Mouse (Mus musculus): ENCODE measurements around the gene Pmfbp1. TPM values are rescaled to one million over a fixed set of nuclear protein-coding genes. Genes with fewer than 3 reads are reported as not detected.

Gene Pmfbp1
- polyA plus RNA-seq, 2 experiments = 0.20 to 0.23 TPM

- Histone ChIP-seq H3K27me3 (ENCODE audit: control insufficient read depth, insufficient read depth, low read length) (no peaks in the 10 kb centered on the region), H3K9me3 (ENCODE audit: control insufficient read depth, low read length) (no peaks in the 10 kb centered on the region), H3K4me1 (ENCODE audit: control insufficient read depth, insufficient read depth, low read length) (no peaks in the 10 kb centered on the region), H3K4me2 (replicated peaks; ENCODE audit: low read depth, low read length, severe bottlenecking) (no peak overlapping the region), H3K36me3 (ENCODE audit: control insufficient read depth, insufficient read depth, low read length) (peaks cover 99% of the 10 kb centered on the region), H3K27ac (replicated peaks; ENCODE audit: low read depth, low read length) (no peak overlapping the region), H3K9ac (ENCODE audit: low read depth, low read length, severe bottlenecking) (no peak overlapping the region), H3K4me3 (replicated peaks; ENCODE audit: low read length) (no peak overlapping the region)
- DNase-seq (ENCODE audit: low spot score) = no peak
- no peak for TF ChIP-seq POLR2A (IDR thresholded peaks at IDR 0.05; ENCODE audit: borderline replicate concordance, extremely low read depth, insufficient read depth, insufficient read length)
- WGBS = 52% methylated on average over 3 of the region's 3 CpGs
- no peak for ATAC-seq (ENCODE audit: low FRiP score, low read depth)
Observed at GRCm38 (mm10) chr8:109551663-109552062, 57.8 kb downstream of the Pmfbp1 start.

DNA sequence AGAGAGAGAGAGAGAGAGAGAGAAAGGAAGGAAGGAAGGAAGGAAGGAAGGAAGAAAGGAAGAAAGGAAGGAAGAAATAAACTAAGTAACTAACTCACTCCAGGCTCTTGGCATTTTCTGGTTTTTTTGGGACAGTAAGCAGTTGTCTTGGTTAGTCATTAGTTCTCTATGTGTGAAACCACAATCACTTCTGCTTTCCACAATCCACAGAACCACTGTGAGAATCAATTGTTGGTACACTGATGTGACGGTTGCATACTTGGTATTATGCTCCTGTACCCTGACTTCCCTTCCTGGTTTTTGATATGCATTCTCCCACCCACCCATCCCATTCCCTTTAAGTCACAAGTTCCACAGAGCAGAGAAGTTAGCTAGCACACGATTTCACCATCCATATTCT lies 70.1 kb downstream of the Pmfbp1 start:
- 83% methylated on average over 2 of the region's 2 CpGs for WGBS

DNA sequence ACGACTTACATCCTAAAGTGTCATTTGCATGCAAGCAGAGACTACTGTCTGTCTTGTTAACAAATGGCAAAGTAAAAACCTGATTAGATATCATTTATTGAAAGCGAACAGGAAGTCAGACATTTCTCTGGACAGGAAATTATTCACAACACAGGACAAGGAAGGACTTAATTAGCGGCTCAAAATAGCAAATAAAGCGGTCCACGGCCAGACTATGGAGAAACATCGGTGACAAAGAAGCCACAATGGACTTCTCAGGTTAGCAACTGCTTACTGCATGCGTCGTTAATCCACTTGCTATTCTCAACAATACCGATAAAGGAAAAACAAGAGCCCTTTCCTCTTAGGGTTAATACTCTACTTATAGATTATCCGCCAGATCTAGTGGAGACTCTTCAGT lies 70.9 kb downstream of the Pmfbp1 start:
- Histone ChIP-seq H3K4me1 (ENCODE audit: control insufficient read depth, insufficient read depth, low read length) (peaks cover 5% of the 10 kb centered on the region; the same call in 1 of the 2 replicates), H3K4me3 (replicated peaks; ENCODE audit: low read length) (peak overlapping the region; percentile 68), H3K9me3 (ENCODE audit: control insufficient read depth, low read length) (no peaks in the 10 kb centered on the region), H3K4me2 (replicated peaks; ENCODE audit: low read depth, low read length, severe bottlenecking) (peak overlapping the region; percentile 75), H3K27me3 (ENCODE audit: control insufficient read depth, insufficient read depth, low read length) (no peaks in the 10 kb centered on the region), H3K36me3 (ENCODE audit: control insufficient read depth, insufficient read depth, low read length) (peaks cover 35% of the 10 kb centered on the region), H3K27ac (replicated peaks; ENCODE audit: low read depth, low read length) (no peak overlapping the region), H3K9ac (ENCODE audit: low read depth, low read length, severe bottlenecking) (peak overlapping the region; percentile 85)
- ATAC-seq (ENCODE audit: low FRiP score, low read depth) (no peak), DNase-seq (ENCODE audit: low spot score) (no peak)
- 5% methylated on average over 10 of the region's 10 CpGs for WGBS
- no peak for TF ChIP-seq POLR2A (IDR thresholded peaks at IDR 0.05; ENCODE audit: borderline replicate concordance, extremely low read depth, insufficient read depth, insufficient read length)

More for the DNA sequence above, 70.1 kb downstream of the Pmfbp1 start:
- Histone ChIP-seq H3K36me3 (ENCODE audit: control insufficient read depth, insufficient read depth, low read length) (peaks cover 41% of the 10 kb centered on the region), H3K9me3 (ENCODE audit: control insufficient read depth, low read length) (no peaks in the 10 kb centered on the region), H3K4me3 (replicated peaks; ENCODE audit: low read length) (0 out of 2 replicates have a peak overlapping the region, but pooled peaks have one; percentile 68), H3K4me1 (ENCODE audit: control insufficient read depth, insufficient read depth, low read length) (peaks cover 5% of the 10 kb centered on the region; the same call in 1 of the 2 replicates), H3K27me3 (ENCODE audit: control insufficient read depth, insufficient read depth, low read length) (no peaks in the 10 kb centered on the region), H3K4me2 (replicated peaks; ENCODE audit: low read depth, low read length, severe bottlenecking) (peak overlapping the region; percentile 75; the same call in 1 of the 2 replicates), H3K9ac (ENCODE audit: low read depth, low read length, severe bottlenecking) (no peak overlapping the region), H3K27ac (replicated peaks; ENCODE audit: low read depth, low read length) (no peak overlapping the region)
- TF ChIP-seq POLR2A (IDR thresholded peaks at IDR 0.05; ENCODE audit: borderline replicate concordance, extremely low read depth, insufficient read depth, insufficient read length) = no peak
- no peak for DNase-seq (ENCODE audit: low spot score)
- ATAC-seq (ENCODE audit: low FRiP score, low read depth) = no peak

DNA sequence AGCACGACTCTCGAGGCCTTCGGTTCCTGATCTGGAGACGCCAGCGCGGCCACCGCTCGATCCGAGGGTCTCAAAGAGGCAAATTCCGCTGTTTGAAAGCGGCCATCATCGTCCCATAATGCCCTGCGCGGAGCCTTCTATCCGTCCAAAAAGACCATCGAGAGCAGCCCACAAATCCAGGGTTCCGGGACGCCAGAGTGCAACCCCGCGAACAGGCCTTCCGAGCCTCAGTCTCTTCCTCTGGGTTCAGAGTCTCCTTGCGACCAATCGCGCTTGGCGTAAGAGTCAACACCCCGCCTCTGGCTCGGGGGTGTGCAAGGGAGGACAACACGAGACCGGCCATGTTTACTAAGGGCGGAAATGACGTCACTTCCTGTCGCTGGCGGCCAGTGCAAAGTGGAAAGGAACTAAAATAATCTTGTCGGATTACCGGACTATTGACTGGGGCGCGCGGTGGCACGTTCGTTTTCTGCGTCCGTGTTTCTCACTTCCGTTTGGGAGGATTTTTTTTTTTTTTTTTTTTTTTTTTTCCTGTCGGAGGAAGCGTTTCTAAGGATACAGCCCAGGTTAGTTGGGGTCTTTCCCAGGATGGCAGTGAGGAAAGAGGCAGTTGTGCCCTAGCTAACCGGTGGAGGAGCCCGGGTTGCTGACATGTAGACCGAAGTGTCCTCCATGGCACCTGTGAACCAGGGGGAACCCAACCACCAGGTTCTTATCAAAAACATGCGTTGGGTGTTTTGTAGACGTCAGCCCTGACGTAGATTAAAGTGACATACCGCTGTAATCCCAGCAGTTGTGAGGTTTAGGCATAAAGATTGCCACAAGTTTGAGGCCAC lies 71.9 kb downstream of the Pmfbp1 start, which contains the start of the genes Dhx38 and Txnl4b:
Gene Dhx38, minus strand, starts transcription at position 364 of the 836 bp plus-strand sequence.
Gene Txnl4b, plus strand, starts transcription at position 395 of the 836 bp plus-strand sequence.
- Histone ChIP-seq H3K4me2 (replicated peaks; ENCODE audit: low read depth, low read length, severe bottlenecking) (peak within 1 kb of the TSS; percentile 75), H3K4me1 (ENCODE audit: control insufficient read depth, insufficient read depth, low read length) (peaks cover 5% of the 10 kb centered on the region; the same call in 1 of the 2 replicates), H3K27me3 (ENCODE audit: control insufficient read depth, insufficient read depth, low read length) (no peaks in the 10 kb centered on the region), H3K9me3 (ENCODE audit: control insufficient read depth, low read length) (no peaks in the 10 kb centered on the region), H3K27ac (replicated peaks; ENCODE audit: low read depth, low read length) (peak within 1 kb of the TSS; percentile 85), H3K9ac (ENCODE audit: low read depth, low read length, severe bottlenecking) (peak within 1 kb of the TSS; percentile 85), H3K36me3 (ENCODE audit: control insufficient read depth, insufficient read depth, low read length) (peaks cover 31% of the 10 kb centered on the region), H3K4me3 (replicated peaks; ENCODE audit: low read length) (peak within 1 kb of the TSS; percentile 68)
- WGBS = under 1% methylated on average over 52 of the region's 52 CpGs
- DNase-seq (ENCODE audit: low spot score) (peak; percentile 99), ATAC-seq (ENCODE audit: low FRiP score, low read depth) (peak; percentile 100)
- TF ChIP-seq POLR2A (IDR thresholded peaks at IDR 0.05; ENCODE audit: borderline replicate concordance, extremely low read depth, insufficient read depth, insufficient read length) = 0 out of 2 replicates have a peak, but pooled peaks have one; percentile 29

- DNase-seq (ENCODE audit: low spot score) (no peak), ATAC-seq (ENCODE audit: low FRiP score, low read depth) (no peak)
- no peak overlapping the region for H3K9ac ChIP-seq (ENCODE audit: low read depth, low read length, severe bottlenecking)
- no peaks in the 10 kb centered on the region for H3K9me3 ChIP-seq (ENCODE audit: control insufficient read depth, low read length)
- no peak for TF ChIP-seq POLR2A (IDR thresholded peaks at IDR 0.05; ENCODE audit: borderline replicate concordance, extremely low read depth, insufficient read depth, insufficient read length)
- peaks cover 22% of the 10 kb centered on the region for H3K36me3 ChIP-seq (ENCODE audit: control insufficient read depth, insufficient read depth, low read length)
- no peak overlapping the region for H3K4me2 ChIP-seq (replicated peaks; ENCODE audit: low read depth, low read length, severe bottlenecking)
- no peak overlapping the region for H3K27ac ChIP-seq (replicated peaks; ENCODE audit: low read depth, low read length)
- H3K4me1 ChIP-seq (ENCODE audit: control insufficient read depth, insufficient read depth, low read length) = peaks cover 5% of the 10 kb centered on the region; the same call in 1 of the 2 replicates
- WGBS = 89% methylated on average over 12 of the region's 12 CpGs
- H3K27me3 ChIP-seq (ENCODE audit: control insufficient read depth, insufficient read depth, low read length) = no peaks in the 10 kb centered on the region
- H3K4me3 ChIP-seq (replicated peaks; ENCODE audit: low read length) = no peak overlapping the region
Observed at GRCm38 (mm10) chr8:109571139-109571538, 77.3 kb downstream of the Pmfbp1 start.
